Mouse (Mus musculus): ENCODE measurements around the gene Celf6. TPM values are rescaled to one million over a fixed set of nuclear protein-coding genes. Genes with fewer than 3 reads are reported as not detected.

The Celf6 gene
- polyA plus RNA-seq, 1 experiment from 2014 or later = 36.0 TPM

GRCm38 (mm10) chr9:59610950-59611349 is 33.2 kb downstream of the Celf6 start:
- no peak overlapping the region for H3K9ac ChIP-seq
- no peak overlapping the region for H3K4me2 ChIP-seq (replicated peaks)
- no peaks in the 10 kb centered on the region for H3K4me1 ChIP-seq (replicated peaks; ENCODE audit: control insufficient read depth, insufficient read depth, low read length)
- ATAC-seq (ENCODE audit: low FRiP score) (no peak), DNase-seq (ENCODE audit: low spot score) (no peak)
- no peaks in the 10 kb centered on the region for H3K9me3 ChIP-seq (ENCODE audit: control insufficient read depth, low read length)
- no peaks in the 10 kb centered on the region for H3K27me3 ChIP-seq (ENCODE audit: control insufficient read depth, insufficient read depth, low read length)
- H3K36me3 ChIP-seq (replicated peaks; ENCODE audit: control insufficient read depth, insufficient read depth) = 0 out of 2 replicates have a peak, but pooled peaks cover 7% of the 10 kb centered on the region
- no peak overlapping the region for H3K27ac ChIP-seq
- WGBS = 89% methylated on average over 2 of the region's 2 CpGs
- no peak overlapping the region for H3K4me3 ChIP-seq (replicated peaks; ENCODE audit: low read length)

- ATAC-seq (ENCODE audit: low FRiP score) (no peak), DNase-seq (ENCODE audit: low spot score) (no peak)
- Histone ChIP-seq H3K9me3 (ENCODE audit: control insufficient read depth, low read length) (no peaks in the 10 kb centered on the region), H3K4me1 (replicated peaks; ENCODE audit: control insufficient read depth, insufficient read depth, low read length) (peaks cover 27% of the 10 kb centered on the region), H3K4me3 (replicated peaks; ENCODE audit: low read length) (no peak overlapping the region), H3K27ac (no peak overlapping the region), H3K27me3 (ENCODE audit: control insufficient read depth, insufficient read depth, low read length) (no peaks in the 10 kb centered on the region), H3K36me3 (replicated peaks; ENCODE audit: control insufficient read depth, insufficient read depth) (peaks cover 5% of the 10 kb centered on the region), H3K9ac (no peak overlapping the region), H3K4me2 (replicated peaks) (no peak overlapping the region)
- 81% methylated on average over 2 of the region's 2 CpGs for WGBS
Observed at GRCm38 (mm10) chr9:59615797-59616196, 38.1 kb downstream of the Celf6 start.

- Histone ChIP-seq H3K4me2 (replicated peaks) (peak within 1 kb of the TSS; percentile 79), H3K36me3 (replicated peaks; ENCODE audit: control insufficient read depth, insufficient read depth) (peaks cover 5% of the 10 kb centered on the region), H3K27ac (peak within 1 kb of the TSS; percentile 92), H3K4me3 (replicated peaks; ENCODE audit: low read length) (peak within 1 kb of the TSS; percentile 88), H3K9ac (peak within 1 kb of the TSS; percentile 92), H3K4me1 (replicated peaks; ENCODE audit: control insufficient read depth, insufficient read depth, low read length) (peaks cover 27% of the 10 kb centered on the region), H3K9me3 (ENCODE audit: control insufficient read depth, low read length) (no peaks in the 10 kb centered on the region), H3K27me3 (ENCODE audit: control insufficient read depth, insufficient read depth, low read length) (no peaks in the 10 kb centered on the region)
- ATAC-seq (ENCODE audit: low FRiP score) (peak; percentile 97), DNase-seq (ENCODE audit: low spot score) (peak; percentile 100)
- WGBS = 2% methylated on average over 36 of the region's 36 CpGs
Observed at GRCm38 (mm10) chr9:59616622-59617306, 39.0 kb downstream of the Celf6 start, which contains the start of gene Parp6. Parp6 (plus strand) TSS chr9:59617284.

GRCm38 (mm10) chr9:59617307-59617973 is 39.7 kb downstream of the Celf6 start:
- peaks cover 11% of the 10 kb centered on the region for H3K36me3 ChIP-seq (replicated peaks; ENCODE audit: control insufficient read depth, insufficient read depth)
- H3K9me3 ChIP-seq (ENCODE audit: control insufficient read depth, low read length) = no peaks in the 10 kb centered on the region
- peak overlapping the region; percentile 92 for H3K27ac ChIP-seq
- peak; percentile 91; the same call in 1 of the 2 replicates for ATAC-seq (ENCODE audit: low FRiP score)
- DNase-seq (ENCODE audit: low spot score) = no peak
- H3K4me3 ChIP-seq (replicated peaks; ENCODE audit: low read length) = peak overlapping the region; percentile 88
- under 1% methylated on average over 52 of the region's 58 CpGs for WGBS
- H3K9ac ChIP-seq = peak overlapping the region; percentile 92
- no peaks in the 10 kb centered on the region for H3K27me3 ChIP-seq (ENCODE audit: control insufficient read depth, insufficient read depth, low read length)
- H3K4me1 ChIP-seq (replicated peaks; ENCODE audit: control insufficient read depth, insufficient read depth, low read length) = peaks cover 27% of the 10 kb centered on the region
- H3K4me2 ChIP-seq (replicated peaks) = peak overlapping the region; percentile 79

GRCm38 (mm10) chr9:59638372-59638771 is 60.7 kb downstream of the Celf6 start:
- Histone ChIP-seq H3K27ac (no peak overlapping the region), H3K36me3 (replicated peaks; ENCODE audit: control insufficient read depth, insufficient read depth) (peaks cover 95% of the 10 kb centered on the region), H3K27me3 (ENCODE audit: control insufficient read depth, insufficient read depth, low read length) (no peaks in the 10 kb centered on the region), H3K4me2 (replicated peaks) (no peak overlapping the region), H3K4me3 (replicated peaks; ENCODE audit: low read length) (no peak overlapping the region), H3K9me3 (ENCODE audit: control insufficient read depth, low read length) (no peaks in the 10 kb centered on the region), H3K9ac (no peak overlapping the region), H3K4me1 (replicated peaks; ENCODE audit: control insufficient read depth, insufficient read depth, low read length) (no peaks in the 10 kb centered on the region)
- ATAC-seq (ENCODE audit: low FRiP score) (no peak), DNase-seq (ENCODE audit: low spot score) (no peak)
- 89% methylated on average over 1 of the region's 1 CpGs for WGBS

GRCm38 (mm10) chr9:59639936-59640335 is 62.2 kb downstream of the Celf6 start:
- Histone ChIP-seq H3K9ac (no peak overlapping the region), H3K27ac (no peak overlapping the region), H3K9me3 (ENCODE audit: control insufficient read depth, low read length) (no peaks in the 10 kb centered on the region), H3K36me3 (replicated peaks; ENCODE audit: control insufficient read depth, insufficient read depth) (peaks cover 96% of the 10 kb centered on the region), H3K27me3 (ENCODE audit: control insufficient read depth, insufficient read depth, low read length) (no peaks in the 10 kb centered on the region), H3K4me1 (replicated peaks; ENCODE audit: control insufficient read depth, insufficient read depth, low read length) (no peaks in the 10 kb centered on the region), H3K4me2 (replicated peaks) (no peak overlapping the region), H3K4me3 (replicated peaks; ENCODE audit: low read length) (no peak overlapping the region)
- DNase-seq (ENCODE audit: low spot score) = no peak
- no peak for ATAC-seq (ENCODE audit: low FRiP score)
- WGBS = 88% methylated on average over 4 of the region's 4 CpGs

- 91% methylated on average over 2 of the region's 2 CpGs for WGBS
- Histone ChIP-seq H3K4me3 (replicated peaks; ENCODE audit: low read length) (no peak overlapping the region), H3K9me3 (ENCODE audit: control insufficient read depth, low read length) (no peaks in the 10 kb centered on the region), H3K27ac (no peak overlapping the region), H3K36me3 (replicated peaks; ENCODE audit: control insufficient read depth, insufficient read depth) (peaks cover 95% of the 10 kb centered on the region), H3K9ac (no peak overlapping the region), H3K4me2 (replicated peaks) (no peak overlapping the region), H3K27me3 (ENCODE audit: control insufficient read depth, insufficient read depth, low read length) (no peaks in the 10 kb centered on the region), H3K4me1 (replicated peaks; ENCODE audit: control insufficient read depth, insufficient read depth, low read length) (no peaks in the 10 kb centered on the region)
- no peak for ATAC-seq (ENCODE audit: low FRiP score)
- no peak for DNase-seq (ENCODE audit: low spot score)
Observed at GRCm38 (mm10) chr9:59641320-59641719, 63.6 kb downstream of the Celf6 start.

GRCm38 (mm10) chr9:59649911-59650310 is 72.2 kb downstream of the Celf6 start:
- ATAC-seq (ENCODE audit: low FRiP score) = no peak
- no peak overlapping the region for H3K4me3 ChIP-seq (replicated peaks; ENCODE audit: low read length)
- DNase-seq (ENCODE audit: low spot score) = no peak
- no peaks in the 10 kb centered on the region for H3K9me3 ChIP-seq (ENCODE audit: control insufficient read depth, low read length)
- H3K4me2 ChIP-seq (replicated peaks) = no peak overlapping the region
- H3K9ac ChIP-seq = no peak overlapping the region
- no peak overlapping the region for H3K27ac ChIP-seq
- peaks cover 70% of the 10 kb centered on the region for H3K36me3 ChIP-seq (replicated peaks; ENCODE audit: control insufficient read depth, insufficient read depth)
- H3K27me3 ChIP-seq (ENCODE audit: control insufficient read depth, insufficient read depth, low read length) = no peaks in the 10 kb centered on the region
- WGBS = over 99% methylated on average over 4 of the region's 4 CpGs
- no peaks in the 10 kb centered on the region for H3K4me1 ChIP-seq (replicated peaks; ENCODE audit: control insufficient read depth, insufficient read depth, low read length)

GRCm38 (mm10) chr9:59653371-59653770 is 75.7 kb downstream of the Celf6 start:
- Histone ChIP-seq H3K9ac (no peak overlapping the region), H3K27me3 (ENCODE audit: control insufficient read depth, insufficient read depth, low read length) (no peaks in the 10 kb centered on the region), H3K27ac (no peak overlapping the region), H3K4me3 (replicated peaks; ENCODE audit: low read length) (no peak overlapping the region), H3K4me2 (replicated peaks) (no peak overlapping the region), H3K4me1 (replicated peaks; ENCODE audit: control insufficient read depth, insufficient read depth, low read length) (peaks cover under 1% of the 10 kb centered on the region; the same call in 1 of the 2 replicates), H3K36me3 (replicated peaks; ENCODE audit: control insufficient read depth, insufficient read depth) (peaks cover 39% of the 10 kb centered on the region), H3K9me3 (ENCODE audit: control insufficient read depth, low read length) (no peaks in the 10 kb centered on the region)
- DNase-seq (ENCODE audit: low spot score) (no peak), ATAC-seq (ENCODE audit: low FRiP score) (no peak)
- WGBS = 39% methylated on average over 3 of the region's 3 CpGs

Measured in hindbrain, embryonic 14.5 days (tissue).